Mouse (Mus musculus) embryonic facial prominence, embryonic 11.5 days (tissue): ENCODE results near the gene Cmah. TPM values are rescaled to one million over a fixed set of nuclear protein-coding genes. Genes with fewer than 3 reads are reported as not detected.

Source experiments
- ATAC-seq: fragments of 200-750 bp; cut with Nextera tagmentation; replicated peaks from 2 replicates; pipeline ENCODE4 v1.8.0; 2017; ENCODE audit warnings: low read depth; ENCODE audit not compliant: insufficient number of reproducible peaks, low FRiP score, low TSS enrichment
- DNase-seq: peaks from one replicate; pipeline ENCODE4 v3.0.0-alpha.2; 2015; ENCODE audit warnings: low spot score
- H3K27ac ChIP-seq: fragments of 300-500 bp; sonication (generic); replicated peaks from 2 replicates; pipeline ENCODE4 v1.5.1; 2014; ENCODE audit warnings: mild to moderate bottlenecking, low read depth, low read length, control low read depth
- H3K27me3 ChIP-seq: fragments of 300-500 bp; sonication (generic); 2 replicates; pipeline ENCODE4 v1.6.1; 2014; ENCODE audit warnings: mild to moderate bottlenecking, low read length, moderate library complexity, mixed read lengths; ENCODE audit not compliant: control insufficient read depth, insufficient read depth
- H3K36me3 ChIP-seq: fragments of 300-500 bp; sonication (generic); replicated peaks from 2 replicates; pipeline ENCODE4 v1.6.1; 2014; ENCODE audit warnings: low read depth, mild to moderate bottlenecking, low read length, moderate library complexity, mixed read lengths; ENCODE audit not compliant: control insufficient read depth, insufficient read depth
- H3K4me1 ChIP-seq: fragments of 300-500 bp; sonication (generic); 2 replicates; pipeline ENCODE4 v1.6.1; 2014; ENCODE audit warnings: low read length, mixed read lengths; ENCODE audit not compliant: control insufficient read depth, insufficient read depth
- H3K4me2 ChIP-seq: fragments of 300-500 bp; sonication (generic); 2 replicates; pipeline ENCODE4 v1.6.1; 2014; ENCODE audit warnings: low read depth, mild to moderate bottlenecking, control low read depth, low read length, moderate library complexity
- H3K4me3 ChIP-seq: fragments of 300-500 bp; sonication (generic); 2 replicates; pipeline ENCODE4 v1.5.1; 2014; ENCODE audit warnings: low read depth, low read length, control low read depth
- H3K9ac ChIP-seq: fragments of 300-500 bp; sonication (generic); replicated peaks from 2 replicates; pipeline ENCODE4 v1.6.1; 2014; ENCODE audit warnings: mild to moderate bottlenecking, control low read depth, low read length
- H3K9me3 ChIP-seq: fragments of 300-500 bp; sonication (generic); replicated peaks from 2 replicates; pipeline ENCODE4 v1.6.1; 2016; ENCODE audit warnings: mild to moderate bottlenecking, low read length, inconsistent platforms, mixed read lengths; ENCODE audit not compliant: control insufficient read depth
- WGBS: fragments of 180-500 bp; shearing (Covaris S2); extraction: QIAGEN DNeasy Blood & Tissue Kit; methylation state at CpG from one replicate; pipeline ENCODE4 v1.1.7; 2014; 5-methylcytosine and 5-hydroxymethylcytosine counted together
- polyA plus RNA-seq: library from polyadenylated mRNA; unstranded; fragments of >200 nt; fragmentation: Nextera tagmentation; extraction: Ambion mirVana; gene quantifications from 2 replicates; pipeline ENCODE4 v1.2.1, GENCODE M21; 2014

The Cmah gene
- polyA plus RNA-seq, 1 experiment from 2014 or later = 0.45 TPM

- 91% methylated on average over 10 of the region's 10 CpGs for WGBS
Observed at GRCm38 (mm10) chr13:24520796-24521195, 193.6 kb downstream of the Cmah start.

GRCm38 (mm10) chr13:24521446-24522342, 194.5 kb downstream of the Cmah start:
- Histone ChIP-seq H3K9ac (no peak overlapping the region), H3K9me3 (no peaks in the 10 kb centered on the region), H3K4me1 (no peaks in the 10 kb centered on the region), H3K27ac (no peak overlapping the region), H3K4me3 (no peak overlapping the region), H3K36me3 (no peaks in the 10 kb centered on the region), H3K27me3 (no peaks in the 10 kb centered on the region), H3K4me2 (no peak overlapping the region)
- peak; percentile 62 for DNase-seq
- WGBS = 63% methylated on average over 18 of the region's 18 CpGs
- ATAC-seq = 0 out of 2 replicates have a peak, but pooled peaks have one; percentile 42

More at GRCm38 (mm10) chr13:24520796-24521195, 193.6 kb downstream of the Cmah start:
- H3K4me3 ChIP-seq = no peak overlapping the region
- no peak for DNase-seq
- H3K27me3 ChIP-seq = no peaks in the 10 kb centered on the region
- no peak for ATAC-seq
- no peaks in the 10 kb centered on the region for H3K36me3 ChIP-seq
- no peak overlapping the region for H3K27ac ChIP-seq
- H3K4me2 ChIP-seq = no peak overlapping the region
- H3K9me3 ChIP-seq = no peaks in the 10 kb centered on the region
- no peak overlapping the region for H3K9ac ChIP-seq
- H3K4me1 ChIP-seq = no peaks in the 10 kb centered on the region

GRCm38 (mm10) chr13:24522343-24522837, 195.2 kb downstream of the Cmah start:
- Histone ChIP-seq H3K4me3 (no peak overlapping the region), H3K36me3 (no peaks in the 10 kb centered on the region), H3K27me3 (no peaks in the 10 kb centered on the region), H3K4me1 (no peaks in the 10 kb centered on the region), H3K27ac (no peak overlapping the region), H3K9ac (no peak overlapping the region), H3K4me2 (no peak overlapping the region), H3K9me3 (no peaks in the 10 kb centered on the region)
- ATAC-seq (no peak), DNase-seq (no peak)
- WGBS = 64% methylated on average over 7 of the region's 7 CpGs

GRCm38 (mm10) chr13:24523587-24524221, 196.5 kb downstream of the Cmah start:
- H3K9ac ChIP-seq = no peak overlapping the region
- H3K27ac ChIP-seq = no peak overlapping the region
- 59% methylated on average over 4 of the region's 4 CpGs for WGBS
- H3K9me3 ChIP-seq = no peaks in the 10 kb centered on the region
- no peak overlapping the region for H3K4me2 ChIP-seq
- no peak overlapping the region for H3K4me3 ChIP-seq
- no peak for ATAC-seq
- H3K27me3 ChIP-seq = no peaks in the 10 kb centered on the region
- no peak for DNase-seq
- no peaks in the 10 kb centered on the region for H3K4me1 ChIP-seq
- H3K36me3 ChIP-seq = no peaks in the 10 kb centered on the region

GRCm38 (mm10) chr13:24524468-24524867, 197.3 kb downstream of the Cmah start:
- H3K27me3 ChIP-seq = no peaks in the 10 kb centered on the region
- H3K4me2 ChIP-seq = no peak overlapping the region
- H3K4me1 ChIP-seq = no peaks in the 10 kb centered on the region
- 70% methylated on average over 1 of the region's 1 CpGs for WGBS
- DNase-seq (no peak), ATAC-seq (no peak)
- no peaks in the 10 kb centered on the region for H3K36me3 ChIP-seq
- H3K27ac ChIP-seq = no peak overlapping the region
- H3K9me3 ChIP-seq = no peaks in the 10 kb centered on the region
- no peak overlapping the region for H3K4me3 ChIP-seq
- H3K9ac ChIP-seq = no peak overlapping the region

GRCm38 (mm10) chr13:24525551-24525950, 198.3 kb downstream of the Cmah start:
- 76% methylated on average over 3 of the region's 3 CpGs for WGBS
- no peak overlapping the region for H3K27ac ChIP-seq
- no peak overlapping the region for H3K4me3 ChIP-seq
- H3K4me1 ChIP-seq = no peaks in the 10 kb centered on the region
- no peak overlapping the region for H3K4me2 ChIP-seq
- no peaks in the 10 kb centered on the region for H3K9me3 ChIP-seq
- H3K9ac ChIP-seq = no peak overlapping the region
- no peaks in the 10 kb centered on the region for H3K36me3 ChIP-seq
- H3K27me3 ChIP-seq = no peaks in the 10 kb centered on the region
- ATAC-seq (no peak), DNase-seq (no peak)

GRCm38 (mm10) chr13:24526916-24527315, 199.7 kb downstream of the Cmah start:
- no peaks in the 10 kb centered on the region for H3K36me3 ChIP-seq

More at GRCm38 (mm10) chr13:24526916-24527315, 199.7 kb downstream of the Cmah start:
- no peaks in the 10 kb centered on the region for H3K9me3 ChIP-seq
- no peak overlapping the region for H3K4me2 ChIP-seq
- no peaks in the 10 kb centered on the region for H3K27me3 ChIP-seq
- no peak overlapping the region for H3K4me3 ChIP-seq
- WGBS = 60% methylated on average over 2 of the region's 2 CpGs
- no peak overlapping the region for H3K27ac ChIP-seq
- DNase-seq = no peak
- H3K4me1 ChIP-seq = no peaks in the 10 kb centered on the region
- ATAC-seq = no peak
- no peak overlapping the region for H3K9ac ChIP-seq
